Mouse (Mus musculus): ENCODE measurements around the gene Cdk6. TPM values are rescaled to one million over a fixed set of nuclear protein-coding genes. Genes with fewer than 3 reads are reported as not detected.

The Cdk6 gene
- total and polyA plus RNA-seq, 3 experiments: 79.0 to 318 (median 197) TPM

GRCm38 (mm10) chr5:3521741-3522140 is 180.5 kb downstream of the Cdk6 start:
- no peaks in the 10 kb centered on the region for H3K79me2 ChIP-seq (ENCODE audit: control insufficient read depth, insufficient read depth, low read length, poor library complexity)
- no peak overlapping the region for H3K9ac ChIP-seq (ENCODE audit: control insufficient read depth, low read depth, low read length, poor library complexity, severe bottlenecking)
- no peak for TF ChIP-seq CTCF (IDR thresholded peaks at IDR 0.05 in 2 of 3, conservative IDR thresholded peaks at IDR 0.05 in 1 of 3; ENCODE audit: control insufficient read depth in 1 of 3, insufficient read depth in 1 of 3, low read depth in 2 of 3, low read length in 3 of 3, poor library complexity in 1 of 3, severe bottlenecking in 1 of 3)
- no peak for TF ChIP-seq ETS1 (IDR thresholded peaks at IDR 0.05; ENCODE audit: low read depth, low read length)
- TF ChIP-seq POLR2A (IDR thresholded peaks at IDR 0.05; ENCODE audit: control insufficient read depth in 1 of 2, insufficient read depth in 1 of 2, low read depth in 1 of 2, low read length in 2 of 2, poor library complexity in 1 of 2): no peak; a peak in 1 of 4 replicates
- no peak for TF ChIP-seq GATA1 (IDR thresholded peaks at IDR 0.05; ENCODE audit: low read depth, low read length)
- TF ChIP-seq E2F4 (IDR thresholded peaks at IDR 0.05; ENCODE audit: borderline replicate concordance, low read depth, low read length): no peak
- TF ChIP-seq SMC3 (IDR thresholded peaks at IDR 0.05; ENCODE audit: low read depth, low read length): no peak
- TF ChIP-seq MXI1 (IDR thresholded peaks at IDR 0.05; ENCODE audit: low read depth, low read length): no peak
- TF ChIP-seq EP300 (IDR thresholded peaks at IDR 0.05; ENCODE audit: low read depth in 1 of 2, low read length in 2 of 2): no peak
- no peak for TF ChIP-seq POLR2AphosphoS2 (IDR thresholded peaks at IDR 0.05; ENCODE audit: low read length)
- no peak for TF ChIP-seq ZNF384 (IDR thresholded peaks at IDR 0.05; ENCODE audit: low read depth, low read length)
- no peak for TF ChIP-seq SIN3A (IDR thresholded peaks at IDR 0.05; ENCODE audit: low read length)
- TF ChIP-seq MAZ (IDR thresholded peaks at IDR 0.05; ENCODE audit: low read depth, low read length): no peak
- TF ChIP-seq RCOR1 (IDR thresholded peaks at IDR 0.05; ENCODE audit: low read depth, low read length): no peak
- TF ChIP-seq ZC3H11A (IDR thresholded peaks at IDR 0.05; ENCODE audit: low read depth, low read length): no peak
- no peak for TF ChIP-seq CHD2 (IDR thresholded peaks at IDR 0.05; ENCODE audit: low read length)
- no peak for TF ChIP-seq CHD1 (IDR thresholded peaks at IDR 0.05; ENCODE audit: low read depth, low read length)
- no peak for TF ChIP-seq HCFC1 (IDR thresholded peaks at IDR 0.05; ENCODE audit: low read depth, low read length)
- no peak for TF ChIP-seq KAT2A (conservative IDR thresholded peaks at IDR 0.05; ENCODE audit: low read depth, low read length)
- no peak for TF ChIP-seq MYB (IDR thresholded peaks at IDR 0.05; ENCODE audit: low read depth, low read length)
- H3K9me3 ChIP-seq (replicated peaks; ENCODE audit: insufficient read depth, low read length): no peaks in the 10 kb centered on the region
- peaks cover 0 to 85% of the 10 kb centered on the region in 2 experiments; a peak in 2 of 4 replicates for H3K36me3 ChIP-seq (ENCODE audit: control insufficient read depth in 1 of 2, insufficient read depth in 2 of 2, low read length in 2 of 2)
- H3K27ac ChIP-seq (ENCODE audit: control insufficient read depth, low read depth, low read length): no peak overlapping the region
- H3K4me3 ChIP-seq (ENCODE audit: control insufficient read depth in 1 of 2, insufficient read depth in 1 of 2, low read depth in 2 of 2, low read length in 2 of 2): no peak overlapping the region
- H3K4me1 ChIP-seq (ENCODE audit: control insufficient read depth in 1 of 2, insufficient read depth in 2 of 2, low read length in 2 of 2): peaks cover 0 to 3% of the 10 kb centered on the region in 2 experiments; a peak in 1 of 4 replicates
- no peaks in the 10 kb centered on the region for H3K27me3 ChIP-seq (ENCODE audit: control insufficient read depth in 1 of 2, insufficient read depth in 2 of 2, low read length in 2 of 2)
- DNase-seq (ENCODE audit: low read depth, low spot score): no peak

DNA sequence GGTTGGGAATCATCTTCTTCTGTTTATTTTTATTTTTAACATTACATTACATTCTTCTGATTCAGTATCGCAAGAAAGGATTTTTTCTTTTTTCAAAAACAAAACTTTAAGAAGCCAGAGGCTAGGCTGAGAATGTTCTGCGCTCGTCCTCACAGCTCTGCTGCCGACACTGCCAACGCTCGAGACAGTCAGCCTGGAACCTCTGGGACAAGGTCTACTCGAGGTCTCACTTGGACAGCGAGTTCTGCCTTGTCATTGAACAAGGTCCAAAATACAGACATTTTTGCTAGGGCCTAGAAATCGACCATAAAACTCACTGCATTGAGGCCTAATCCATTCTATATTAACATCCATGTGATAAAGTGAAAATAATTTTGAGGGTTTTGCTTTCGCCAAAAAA is 181.5 kb downstream of the Cdk6 start:
- Histone ChIP-seq H3K36me3 (ENCODE audit: control insufficient read depth in 1 of 2, insufficient read depth in 2 of 2, low read length in 2 of 2) (peaks cover 0 to 74% of the 10 kb centered on the region in 2 experiments; a peak in 2 of 4 replicates), H3K4me1 (ENCODE audit: control insufficient read depth in 1 of 2, insufficient read depth in 2 of 2, low read length in 2 of 2) (no peaks in the 10 kb centered on the region), H3K27me3 (ENCODE audit: control insufficient read depth in 1 of 2, insufficient read depth in 2 of 2, low read length in 2 of 2) (no peaks in the 10 kb centered on the region), H3K9me3 (replicated peaks; ENCODE audit: insufficient read depth, low read length) (no peaks in the 10 kb centered on the region), H3K79me2 (ENCODE audit: control insufficient read depth, insufficient read depth, low read length, poor library complexity) (no peaks in the 10 kb centered on the region), H3K4me3 (ENCODE audit: control insufficient read depth in 1 of 2, insufficient read depth in 1 of 2, low read depth in 2 of 2, low read length in 2 of 2) (no peak overlapping the region), H3K27ac (ENCODE audit: control insufficient read depth, low read depth, low read length) (no peak overlapping the region), H3K9ac (ENCODE audit: control insufficient read depth, low read depth, low read length, poor library complexity, severe bottlenecking) (no peak overlapping the region)
- TF ChIP-seq USF2 (IDR thresholded peaks at IDR 0.05; ENCODE audit: borderline replicate concordance in 1 of 2, insufficient read depth in 1 of 2, low read depth in 1 of 2, low read length in 2 of 2) (no peak), ELF1 (IDR thresholded peaks at IDR 0.05; ENCODE audit: low read depth, low read length) (no peak)
- DNase-seq (ENCODE audit: low read depth, low spot score): no peak
